Mouse (Mus musculus) heart, embryonic 16.5 days (tissue): ENCODE measurements at regions not wholly inside any gene's neighbourhood (a gene's known extent, or its start where the extent isn't known, plus 50 kb on each side); places are given as distances from the start of the nearest gene placed in this dataset.

Source experiments
- ATAC-seq: fragments of 200-750 bp; cut with Nextera tagmentation; replicated peaks from 2 replicates; pipeline ENCODE4 v1.8.0; 2017; ENCODE audit warnings: moderate number of reproducible peaks; ENCODE audit not compliant: insufficient read depth, low FRiP score; ENCODE audit errors: extremely low read depth
- H3K27ac ChIP-seq: fragments of 300-500 bp; sonication (generic); 2 replicates; pipeline ENCODE4 v1.5.1; 2014; ENCODE audit warnings: mild to moderate bottlenecking, low read length, control low read depth, moderate library complexity
- H3K27me3 ChIP-seq: fragments of 300-500 bp; sonication (generic); 2 replicates; pipeline ENCODE4 v1.6.1; 2014; ENCODE audit warnings: low read length, mixed read lengths; ENCODE audit not compliant: control insufficient read depth, insufficient read depth
- H3K36me3 ChIP-seq: fragments of 300-500 bp; sonication (generic); 2 replicates; pipeline ENCODE4 v1.6.1; 2014; ENCODE audit not compliant: control insufficient read depth, insufficient read depth
- H3K4me1 ChIP-seq: fragments of 300-500 bp; sonication (generic); 2 replicates; pipeline ENCODE4 v1.6.1; 2014; ENCODE audit warnings: low read length, mixed read lengths; ENCODE audit not compliant: control insufficient read depth, insufficient read depth
- H3K4me2 ChIP-seq: fragments of 300-500 bp; sonication (generic); 2 replicates; pipeline ENCODE4 v1.6.1; 2014; ENCODE audit warnings: low read depth, mild to moderate bottlenecking, control low read depth, low read length
- H3K4me3 ChIP-seq: fragments of 300-500 bp; sonication (generic); 2 replicates; pipeline ENCODE4 v1.5.1; 2014; ENCODE audit warnings: mild to moderate bottlenecking, control low read depth, low read length
- H3K9ac ChIP-seq: fragments of 300-500 bp; sonication (generic); 2 replicates; pipeline ENCODE4 v1.6.1; 2014; ENCODE audit warnings: low read length, control low read depth
- H3K9me3 ChIP-seq: fragments of 300-500 bp; sonication (generic); replicated peaks from 2 replicates; pipeline ENCODE4 v1.6.1; 2016; ENCODE audit warnings: low read length; ENCODE audit not compliant: control insufficient read depth
- WGBS: fragments of 180-500 bp; shearing (Covaris S2); extraction: QIAGEN DNeasy Blood & Tissue Kit; methylation state at CpG from one replicate; pipeline ENCODE4 v1.1.7; 2014; 5-methylcytosine and 5-hydroxymethylcytosine counted together

GRCm38 (mm10) chr1:121773988-121774387, 206.2 kb upstream of the Ddx18 start:
- Histone ChIP-seq H3K9me3 (peaks cover 6% of the 10 kb centered on the region; the same call in 1 of the 2 replicates), H3K27ac (no peak overlapping the region), H3K4me3 (no peak overlapping the region)

GRCm38 (mm10) chr1:121771444-121771843, 203.7 kb upstream of the Ddx18 start:
- no peaks in the 10 kb centered on the region for H3K27me3 ChIP-seq
- H3K9ac ChIP-seq, result no peak overlapping the region
- peaks cover 6% of the 10 kb centered on the region; the same call in 1 of the 2 replicates for H3K9me3 ChIP-seq
- no peaks in the 10 kb centered on the region for H3K4me1 ChIP-seq
- WGBS, result 77% methylated on average over 1 of the region's 1 CpGs
- no peak for ATAC-seq
- H3K27ac ChIP-seq, result no peak overlapping the region
- H3K4me3 ChIP-seq, result no peak overlapping the region
- no peak overlapping the region for H3K4me2 ChIP-seq
- H3K36me3 ChIP-seq, result no peaks in the 10 kb centered on the region

More at GRCm38 (mm10) chr1:121773988-121774387, 206.2 kb upstream of the Ddx18 start:
- H3K27me3 ChIP-seq, result no peaks in the 10 kb centered on the region
- no peak overlapping the region for H3K4me2 ChIP-seq
- H3K4me1 ChIP-seq, result no peaks in the 10 kb centered on the region
- H3K9ac ChIP-seq, result no peak overlapping the region
- no peaks in the 10 kb centered on the region for H3K36me3 ChIP-seq
- no peak for ATAC-seq
- 100% methylated on average over 2 of the region's 2 CpGs for WGBS

- Histone ChIP-seq H3K36me3 (no peaks in the 10 kb centered on the region), H3K9me3 (peaks cover 3% of the 10 kb centered on the region; the same call in 1 of the 2 replicates), H3K4me3 (no peak overlapping the region), H3K27ac (no peak overlapping the region), H3K9ac (no peak overlapping the region), H3K4me2 (no peak overlapping the region), H3K27me3 (no peaks in the 10 kb centered on the region), H3K4me1 (no peaks in the 10 kb centered on the region)
- no peak for ATAC-seq
- 52% methylated on average over 12 of the region's 12 CpGs for WGBS
Measured at GRCm38 (mm10) chr1:121770936-121771335, 203.1 kb upstream of the Ddx18 start.

GRCm38 (mm10) chr1:121760086-121760485, 192.3 kb upstream of the Ddx18 start:
- H3K9ac ChIP-seq, result no peak overlapping the region
- no peaks in the 10 kb centered on the region for H3K9me3 ChIP-seq
- no peak for ATAC-seq
- no peaks in the 10 kb centered on the region for H3K4me1 ChIP-seq
- no peak overlapping the region for H3K27ac ChIP-seq
- H3K4me2 ChIP-seq, result no peak overlapping the region
- H3K36me3 ChIP-seq, result no peaks in the 10 kb centered on the region
- 80% methylated on average over 3 of the region's 3 CpGs for WGBS
- no peaks in the 10 kb centered on the region for H3K27me3 ChIP-seq
- H3K4me3 ChIP-seq, result no peak overlapping the region

GRCm38 (mm10) chr1:121745181-121745580, 177.4 kb upstream of the Ddx18 start:
- no peak for ATAC-seq
- no peaks in the 10 kb centered on the region for H3K4me1 ChIP-seq
- no peaks in the 10 kb centered on the region for H3K9me3 ChIP-seq
- H3K4me3 ChIP-seq, result no peak overlapping the region
- no peak overlapping the region for H3K4me2 ChIP-seq
- no peak overlapping the region for H3K9ac ChIP-seq
- no peaks in the 10 kb centered on the region for H3K36me3 ChIP-seq
- no peak overlapping the region for H3K27ac ChIP-seq
- WGBS, result 76% methylated on average over 1 of the region's 1 CpGs
- H3K27me3 ChIP-seq, result no peaks in the 10 kb centered on the region

GRCm38 (mm10) chr1:121735113-121735719, 167.4 kb upstream of the Ddx18 start:
- no peak overlapping the region for H3K9ac ChIP-seq
- ATAC-seq, result no peak
- no peaks in the 10 kb centered on the region for H3K36me3 ChIP-seq
- H3K27me3 ChIP-seq, result no peaks in the 10 kb centered on the region
- H3K27ac ChIP-seq, result no peak overlapping the region
- peaks cover 2% of the 10 kb centered on the region; the same call in 1 of the 2 replicates for H3K9me3 ChIP-seq
- no peaks in the 10 kb centered on the region for H3K4me1 ChIP-seq
- no peak overlapping the region for H3K4me3 ChIP-seq
- 71% methylated on average over 11 of the region's 11 CpGs for WGBS
- H3K4me2 ChIP-seq, result no peak overlapping the region

GRCm38 (mm10) chr1:121734456-121735112, 166.8 kb upstream of the Ddx18 start:
- no peak overlapping the region for H3K4me2 ChIP-seq
- no peak overlapping the region for H3K27ac ChIP-seq
- no peaks in the 10 kb centered on the region for H3K4me1 ChIP-seq
- H3K36me3 ChIP-seq, result no peaks in the 10 kb centered on the region
- no peak overlapping the region for H3K9ac ChIP-seq
- no peak for ATAC-seq
- no peaks in the 10 kb centered on the region for H3K27me3 ChIP-seq
- no peak overlapping the region for H3K4me3 ChIP-seq
- peaks cover 2% of the 10 kb centered on the region; the same call in 1 of the 2 replicates for H3K9me3 ChIP-seq
- 68% methylated on average over 3 of the region's 3 CpGs for WGBS

- 69% methylated on average over 9 of the region's 9 CpGs for WGBS
- no peaks in the 10 kb centered on the region for H3K4me1 ChIP-seq
- ATAC-seq, result peak; percentile 8; the same call in 1 of the 2 replicates
Measured at GRCm38 (mm10) chr1:121709317-121709860, 141.6 kb upstream of the Ddx18 start.

GRCm38 (mm10) chr1:121708301-121708700, 140.5 kb upstream of the Ddx18 start:
- no peak overlapping the region for H3K4me3 ChIP-seq
- H3K9ac ChIP-seq, result no peak overlapping the region
- H3K4me1 ChIP-seq, result no peaks in the 10 kb centered on the region
- H3K27ac ChIP-seq, result no peak overlapping the region
- WGBS, result 59% methylated on average over 10 of the region's 10 CpGs
- no peak overlapping the region for H3K4me2 ChIP-seq
- H3K27me3 ChIP-seq, result no peaks in the 10 kb centered on the region
- ATAC-seq, result peak; percentile 39; the same call in 1 of the 2 replicates
- H3K9me3 ChIP-seq, result no peaks in the 10 kb centered on the region
- no peaks in the 10 kb centered on the region for H3K36me3 ChIP-seq

More at GRCm38 (mm10) chr1:121709317-121709860, 141.6 kb upstream of the Ddx18 start:
- Histone ChIP-seq H3K4me3 (no peak overlapping the region), H3K27me3 (no peaks in the 10 kb centered on the region), H3K9me3 (0 out of 2 replicates have a peak, but pooled peaks cover 4% of the 10 kb centered on the region), H3K9ac (no peak overlapping the region), H3K36me3 (no peaks in the 10 kb centered on the region), H3K27ac (no peak overlapping the region), H3K4me2 (no peak overlapping the region)
